Mouse (Mus musculus) cortical plate, adult 2 months (tissue): Measurements from ENCODE around the gene Gm28044. TPM values are rescaled to one million over a fixed set of nuclear protein-coding genes. Genes with fewer than 3 reads are reported as not detected.
A peak's percentile ranks its signal among the peaks of the same experiment; 100 is the strongest.
"Not testable (repeated sequence)": the region's sequence is repeated elsewhere in the genome, so short reads cannot be mapped to it uniquely, and the experiment has no call there.

Source experiments
- H3K27ac ChIP-seq: fragments of 200-500 bp; 2 replicates; pipeline ENCODE4 v1.5.1; 2012; ENCODE audit warnings: low read length, control low read depth, inconsistent platforms; ENCODE audit not compliant: insufficient read depth
- H3K4me1 ChIP-seq: fragments of 200-500 bp; 2 replicates; pipeline ENCODE4 v1.6.1; 2011; ENCODE audit warnings: low read length; ENCODE audit not compliant: control insufficient read depth, insufficient read depth
- H3K4me3 ChIP-seq: fragments of 200-500 bp; 2 replicates; pipeline ENCODE4 v1.5.1; 2011; ENCODE audit warnings: mild to moderate bottlenecking, low read length, control low read depth; ENCODE audit not compliant: insufficient read depth
- CTCF ChIP-seq: fragments of 200-500 bp; IDR thresholded peaks from 2 replicates; pipeline ENCODE4 v1.5.1; 2011; ENCODE audit warnings: mild to moderate bottlenecking, control low read depth, low read length; ENCODE audit not compliant: insufficient read depth; ENCODE audit errors: extremely low read depth
- POLR2A ChIP-seq: fragments of 200-500 bp; IDR thresholded peaks from 2 replicates; pipeline ENCODE4 v1.6.1; 2011; ENCODE audit warnings: mild to moderate bottlenecking, low read length, control low read depth; ENCODE audit not compliant: insufficient read depth; ENCODE audit errors: extremely low read depth
- polyA plus RNA-seq: library from polyadenylated mRNA; depleted of rRNA; stranded (reverse); fragments of >200 nt; gene quantifications from 2 replicates; pipeline ENCODE4 v1.2.3, GENCODE M21; 2012; rRNA removed

Gene Gm28044
- polyA plus RNA-seq, 1 experiment, result not detected

DNA sequence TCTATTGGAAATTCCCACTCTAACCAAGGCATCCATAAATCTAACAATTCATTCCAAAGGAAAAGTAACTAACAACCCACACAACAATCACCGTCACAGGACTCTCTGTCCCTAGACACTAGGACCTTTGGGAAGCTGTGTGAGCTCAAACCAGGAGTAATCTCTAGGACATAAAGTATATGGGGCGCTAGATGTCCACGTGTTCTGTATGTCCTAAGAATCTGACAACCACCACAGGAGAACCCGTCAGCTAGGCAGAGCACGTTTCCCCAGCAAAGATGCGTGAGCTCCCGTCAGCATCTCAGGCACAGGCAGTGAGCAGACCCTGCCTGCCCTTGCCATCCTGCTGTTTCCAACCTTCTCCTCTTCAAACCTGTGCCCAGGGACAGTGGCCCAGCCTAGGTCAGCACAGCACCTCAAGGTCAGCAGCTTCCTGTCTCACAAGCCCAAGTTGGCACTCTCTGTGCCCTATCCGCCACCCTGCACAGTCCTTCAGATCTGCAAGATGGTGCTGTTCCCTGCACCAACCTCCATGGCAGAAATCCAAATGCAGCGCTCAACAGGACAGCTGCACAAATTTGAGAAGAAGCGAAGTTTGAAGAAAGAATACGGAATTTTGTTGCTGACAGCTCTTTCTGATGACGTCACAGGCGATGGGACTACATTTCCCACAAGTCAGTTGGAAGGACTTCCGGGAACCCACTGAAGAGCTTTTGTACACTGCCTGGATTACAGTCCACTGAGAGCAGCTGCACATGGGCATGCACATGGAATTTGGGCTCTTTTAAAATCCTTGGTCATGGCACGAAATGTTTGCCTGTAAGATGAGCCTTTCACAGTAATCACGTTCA, 54.3 kb downstream of the Gm28044 start, which contains the start of gene Zfp457:
Zfp457 (minus strand) TSS at position 664 of the 851 bp plus-strand sequence.
- TF ChIP-seq CTCF, result no peak
- TF ChIP-seq POLR2A, result peak; percentile 89
- Histone ChIP-seq H3K27ac (peak within 1 kb of the TSS; percentile 79), H3K4me3 (peak within 1 kb of the TSS; percentile 95), H3K4me1 (no peaks in the 10 kb centered on the region)

DNA sequence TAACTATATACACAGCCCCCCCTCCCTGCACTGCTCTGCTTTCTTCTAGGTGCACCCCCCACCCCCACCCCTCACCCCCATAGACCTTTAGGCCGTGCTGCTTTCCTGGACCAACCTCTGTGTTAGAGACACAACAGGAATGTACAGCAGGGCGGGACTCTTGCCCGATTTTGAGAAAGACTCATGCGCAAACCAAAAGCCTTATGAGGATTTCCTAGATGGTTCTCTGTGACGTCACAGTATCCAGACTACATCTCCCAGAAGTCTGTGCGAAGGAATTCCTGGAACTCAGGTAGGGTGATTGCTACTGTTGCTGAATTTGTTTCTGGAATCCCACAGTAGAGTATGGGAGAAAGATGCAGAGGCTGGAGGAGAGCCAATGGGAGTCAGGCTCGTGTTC, 82.0 kb downstream of the Gm28044 start, which contains the start of gene Zfp458:
Zfp458 (minus strand) TSS at position 153 of the 400 bp plus-strand sequence.
- Histone ChIP-seq H3K4me3 (no peak within 1 kb of the TSS), H3K4me1 (no peaks in the 10 kb centered on the region), H3K27ac (no peak within 1 kb of the TSS)
- no peak for TF ChIP-seq POLR2A
- TF ChIP-seq CTCF, result no peak

DNA sequence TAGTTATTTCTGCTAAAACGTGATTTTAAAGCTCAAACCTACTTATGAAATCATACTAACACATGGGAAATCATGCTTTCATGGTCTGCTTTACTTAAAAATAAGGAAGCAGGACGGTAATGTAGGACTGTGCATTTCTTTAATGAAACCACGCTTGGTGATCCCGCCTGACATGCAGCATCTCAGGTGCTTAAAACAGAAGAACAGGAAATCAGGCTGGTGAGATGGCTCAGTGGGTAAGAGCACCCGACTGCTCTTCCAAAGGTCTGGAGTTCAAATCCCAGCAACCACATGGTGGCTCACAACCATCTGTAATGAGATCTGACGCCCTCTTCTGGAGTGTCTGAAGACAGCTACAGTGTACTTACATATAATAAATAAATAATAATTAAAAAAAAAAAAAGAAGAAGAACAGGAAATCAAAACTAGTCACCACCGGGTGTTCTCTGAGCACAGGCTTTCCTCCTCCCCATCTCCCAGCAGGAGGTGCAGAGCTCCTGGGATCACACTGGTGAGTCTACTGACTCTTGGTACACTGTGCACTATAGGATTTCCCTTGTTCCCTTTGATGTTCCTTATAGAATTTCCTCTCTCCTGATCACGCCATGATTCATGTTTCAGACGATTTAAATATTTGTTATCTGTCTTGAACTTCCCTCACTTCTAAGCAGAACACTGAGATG, 90.8 kb downstream of the Gm28044 start:
- not testable (repeated sequence) for H3K4me1 ChIP-seq, H3K27ac ChIP-seq
- peak overlapping the region; percentile 74 for H3K4me3 ChIP-seq

DNA sequence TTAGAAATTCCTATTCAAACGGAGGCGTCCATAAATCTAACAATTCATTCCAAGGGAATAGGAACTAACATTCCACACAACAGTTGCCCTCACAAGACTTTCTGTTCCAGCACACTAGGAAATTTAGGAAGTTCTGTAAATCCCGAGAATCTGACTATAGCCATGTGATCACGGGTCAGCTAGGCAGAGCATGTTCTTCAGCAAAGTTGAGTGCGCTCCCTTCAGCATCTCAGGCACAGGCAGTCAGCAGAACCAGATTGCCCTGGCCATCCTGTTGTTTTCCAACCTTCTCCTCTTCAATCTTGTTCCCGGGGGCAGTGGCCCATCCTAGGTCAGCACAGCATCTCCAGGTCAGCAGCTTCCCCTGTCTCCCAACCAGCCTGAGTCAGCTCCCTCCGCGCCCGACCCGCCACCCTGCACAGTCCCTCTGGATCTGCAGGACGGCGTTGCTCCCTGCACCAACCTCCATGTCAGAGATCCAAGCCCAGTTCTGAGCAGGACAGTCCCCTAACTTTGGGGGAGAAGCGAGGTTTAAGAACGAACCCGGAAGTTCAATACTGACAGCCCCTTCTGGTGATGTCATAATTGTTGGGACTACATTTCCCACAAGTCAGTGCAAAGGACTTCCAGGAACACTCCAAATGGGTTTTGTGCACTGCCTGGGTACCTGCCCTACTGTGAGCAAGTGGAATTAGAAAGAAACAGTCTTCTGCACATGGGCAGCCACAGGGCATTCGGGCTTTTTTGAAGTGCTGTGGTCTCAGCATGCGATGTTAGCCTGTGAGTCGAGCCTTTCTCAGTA, 91.6 kb downstream of the Gm28044 start:
- Histone ChIP-seq H3K27ac (no peak overlapping the region), H3K4me3 (peak overlapping the region; percentile 74), H3K4me1 (no peaks in the 10 kb centered on the region; the same call in 1 of the 2 replicates)
- no peak for TF ChIP-seq CTCF
- TF ChIP-seq POLR2A, result peak; percentile 36; the same call in 1 of the 2 replicates

Other genes with a start within 250 kb of the Gm28044 start
- 0.19 TPM in 2 replicates for gene Rslcan18, start 244.3 kb downstream of the Gm28044 start, polyA plus RNA-seq
- 3.2 and 3.6 TPM in 2 replicates for gene Zfp759, start 238.9 kb downstream of the Gm28044 start, polyA plus RNA-seq
- gene Rsl1, start 187.4 kb downstream of the Gm28044 start, polyA plus RNA-seq, result 3.8 and 4.1 TPM in 2 replicates
- 1.4 and 1.5 TPM in 2 replicates for gene Zfp455, start 166.0 kb downstream of the Gm28044 start, polyA plus RNA-seq
- gene Zfp458, start 82.1 kb downstream of the Gm28044 start, polyA plus RNA-seq, result 3.8 and 4.2 TPM in 2 replicates
- gene Zfp457, start 54.1 kb downstream of the Gm28044 start, polyA plus RNA-seq, result 2.7 and 3.4 TPM in 2 replicates
- 2.3 and 2.6 TPM in 2 replicates for gene Zfp595, start 28.0 kb downstream of the Gm28044 start, polyA plus RNA-seq
- 0.48 and 0.57 TPM in 2 replicates for gene Zfp953, start 69 bp upstream of the Gm28044 start, polyA plus RNA-seq
- 0.15 and 0.44 TPM in 2 replicates for gene Gm28041, start 15.2 kb upstream of the Gm28044 start, polyA plus RNA-seq
- gene Zfp456, start 15.3 kb upstream of the Gm28044 start, polyA plus RNA-seq, result 0.52 and 0.61 TPM in 2 replicates
- gene Zfp429, start 39.3 kb upstream of the Gm28044 start, polyA plus RNA-seq, result 3.9 and 4.6 TPM in 2 replicates
- gene Zfp459, start 60.9 kb upstream of the Gm28044 start, polyA plus RNA-seq, result 3.8 and 4.5 TPM in 2 replicates
- 9.1 TPM in 2 replicates for gene Zfp874a, start 91.1 kb upstream of the Gm28044 start, polyA plus RNA-seq
- 10.0 and 11.5 TPM in 2 replicates for gene Zfp874b, start 123.7 kb upstream of the Gm28044 start, polyA plus RNA-seq
- gene Zfp58, start 140.0 kb upstream of the Gm28044 start, polyA plus RNA-seq, result 5.6 and 5.7 TPM in 2 replicates
- 0.15 TPM in 1 of 2 replicates, not detected in the other for gene Gm26965, start 165.6 kb upstream of the Gm28044 start, polyA plus RNA-seq
- 27.9 and 29.4 TPM in 2 replicates for gene Zfp87, start 165.6 kb upstream of the Gm28044 start, polyA plus RNA-seq
- gene Zfp748, start 193.3 kb upstream of the Gm28044 start, polyA plus RNA-seq, result 5.0 and 5.2 TPM in 2 replicates
- gene Zfp729b, start 249.2 kb upstream of the Gm28044 start, polyA plus RNA-seq, result 3.4 and 3.5 TPM in 2 replicates